Mouse (Mus musculus) erythroblast, adult 5-6 weeks (primary cell): ENCODE measurements at regions not wholly inside any gene's neighbourhood (a gene's known extent, or its start where the extent isn't known, plus 50 kb on each side); places are given as distances from the start of the nearest gene placed in this dataset.

ENCODE experiments used
- ATAC-seq: replicated peaks from 2 replicates; pipeline ENCODE4 v1.8.0; 2016; ENCODE audit warnings: moderate number of reproducible peaks, mild to moderate bottlenecking, moderate TSS enrichment, inconsistent platforms; ENCODE audit not compliant: poor library complexity, low FRiP score, severe bottlenecking

GRCm38 (mm10) chr16:29939869-29940707 is 124.1 kb upstream of the Hes1 start:
- no peak for ATAC-seq

DNA sequence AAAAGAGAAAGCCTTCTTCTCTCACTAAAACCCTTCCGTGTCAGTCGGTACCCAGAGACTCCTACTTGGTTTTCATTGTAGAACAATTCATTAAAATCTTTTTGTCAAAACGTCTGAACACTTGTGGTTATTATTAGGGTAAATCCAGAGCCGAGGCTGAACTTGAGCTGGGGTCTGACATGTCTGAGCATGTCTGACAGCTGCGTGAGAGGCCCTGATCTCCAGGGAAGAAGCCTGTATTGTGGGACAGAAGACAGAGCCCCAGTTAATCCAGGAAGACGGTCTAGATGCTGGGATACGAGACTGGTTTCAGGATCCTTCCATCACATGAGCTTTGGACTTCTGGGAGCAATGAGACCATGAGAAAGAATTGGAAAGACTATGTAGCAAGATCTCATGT is 122.1 kb upstream of the Hes1 start:
- ATAC-seq, result no peak

DNA sequence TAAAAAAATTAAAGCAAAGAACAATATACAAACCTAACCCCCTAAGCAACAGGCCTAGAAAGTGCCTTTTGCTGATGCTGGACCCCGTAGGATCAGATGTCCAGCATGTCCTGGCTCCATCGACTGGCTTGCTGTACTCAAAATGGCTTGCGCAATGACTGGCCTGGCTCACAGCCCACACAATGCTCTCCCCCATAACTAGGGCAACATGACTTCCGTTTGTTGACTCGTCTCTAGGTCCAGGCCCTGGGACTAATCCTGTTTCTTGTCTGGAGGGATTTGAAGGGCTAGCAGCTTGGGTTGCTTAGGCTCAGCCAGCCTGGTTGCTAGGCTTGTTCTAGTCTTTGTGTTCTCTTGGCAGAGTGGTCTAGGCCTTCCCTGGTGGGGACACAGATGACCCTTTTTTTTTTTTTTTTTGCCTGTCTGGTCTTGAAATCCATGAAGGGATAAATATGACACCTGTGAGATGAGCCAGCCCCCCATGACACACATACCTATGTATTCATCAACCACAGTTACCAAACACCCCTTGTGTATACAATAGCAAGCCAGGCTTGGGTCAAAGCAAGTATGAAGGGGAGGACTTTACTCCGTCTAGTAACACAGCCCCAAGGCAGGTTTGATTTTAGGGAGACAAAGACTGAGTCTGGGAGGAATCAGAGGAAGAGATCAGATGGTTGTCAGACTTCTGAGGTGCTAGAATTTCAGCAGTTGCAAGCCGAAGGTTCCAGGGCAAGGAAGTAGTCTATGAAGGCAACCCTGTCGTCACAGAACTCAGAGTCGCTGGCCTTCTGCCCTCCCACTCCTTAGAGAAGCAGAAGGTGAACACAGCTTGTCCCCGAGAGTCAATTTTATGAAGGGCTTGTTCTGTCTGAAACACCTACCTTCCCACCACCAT is 120.0 kb upstream of the Hes1 start:
- no peak for ATAC-seq

DNA sequence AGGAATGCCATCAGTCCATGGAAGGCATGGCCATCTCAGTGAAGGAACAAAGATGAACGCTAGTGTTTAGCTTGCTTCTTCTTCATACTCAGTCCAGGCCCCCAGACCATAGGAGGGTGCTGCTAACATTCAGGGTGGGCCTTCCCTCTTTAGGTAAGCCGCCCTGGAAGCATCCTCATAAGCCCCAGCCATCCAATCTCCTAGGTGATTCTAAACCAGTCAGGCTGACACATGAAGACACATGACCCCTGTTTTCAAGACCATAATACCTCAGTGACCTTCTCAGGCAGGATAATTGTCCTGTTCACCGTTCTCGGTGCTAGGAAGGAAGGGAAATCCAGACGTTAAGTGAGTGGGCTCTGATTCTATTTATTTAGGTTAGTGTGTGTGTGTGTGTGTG is 119.2 kb upstream of the Hes1 start:
- ATAC-seq, result no peak

- ATAC-seq, result no peak
Observed at GRCm38 (mm10) chr16:29945376-29945890, 118.8 kb upstream of the Hes1 start.

DNA sequence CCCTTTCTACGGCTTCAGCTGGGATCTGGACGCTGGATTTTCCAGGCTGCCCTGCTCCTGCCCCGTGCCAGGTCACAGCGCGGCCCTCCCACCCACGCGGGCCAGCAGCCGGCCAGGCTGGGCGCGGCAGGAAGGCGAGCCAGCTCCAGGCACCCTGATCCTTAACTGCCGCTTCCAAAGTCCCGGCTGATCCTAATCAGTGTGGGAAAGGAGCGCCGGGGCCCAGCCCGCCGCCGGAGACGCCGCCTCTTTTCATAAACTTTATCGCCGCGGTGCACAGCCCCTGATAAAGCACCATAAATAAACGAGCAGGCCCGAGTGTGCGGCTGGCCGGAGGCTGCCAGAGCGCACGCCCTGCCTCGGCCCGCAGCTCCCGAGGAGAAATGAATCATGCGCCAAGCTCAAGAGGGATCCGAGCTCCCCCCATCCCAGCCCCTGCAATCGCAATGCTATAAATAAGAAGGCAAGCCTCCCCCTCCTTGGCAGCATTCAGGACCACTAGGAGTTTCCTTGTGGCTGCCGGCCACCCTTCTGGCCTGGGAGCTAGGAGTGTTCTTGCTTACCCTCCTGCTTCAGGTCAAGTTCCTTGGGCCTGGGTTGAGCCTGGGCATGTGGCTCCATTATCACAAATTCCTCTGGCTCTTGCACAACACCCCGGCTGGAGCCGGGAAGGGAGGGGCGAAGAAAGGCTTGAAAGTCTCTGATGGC is 118.1 kb upstream of the Hes1 start:
- no peak for ATAC-seq

DNA sequence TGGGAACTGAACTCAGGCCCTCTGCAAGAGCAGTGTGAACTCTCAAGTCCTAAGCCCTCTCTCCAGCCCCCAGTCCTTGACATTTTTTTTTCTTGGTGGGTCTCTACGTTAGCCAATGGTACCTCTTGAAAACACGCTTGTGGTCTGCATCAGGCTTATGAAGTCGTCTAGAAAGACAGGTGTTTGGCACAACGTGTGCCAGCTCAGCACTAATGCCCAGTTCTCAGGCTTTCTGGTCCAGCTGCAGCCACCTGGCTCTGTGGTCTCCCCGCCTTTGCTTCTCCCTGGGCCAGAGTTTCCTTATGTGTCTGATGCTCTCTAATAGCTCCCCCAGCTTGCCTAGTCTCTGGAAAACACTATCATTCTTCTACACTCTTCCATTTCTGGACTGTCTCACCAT is 117.2 kb upstream of the Hes1 start:
- no peak for ATAC-seq

GRCm38 (mm10) chr16:29947670-29948069 is 116.5 kb upstream of the Hes1 start:
- no peak for ATAC-seq

- no peak for ATAC-seq
Observed at GRCm38 (mm10) chr16:29950136-29950535, 114.0 kb upstream of the Hes1 start.

DNA sequence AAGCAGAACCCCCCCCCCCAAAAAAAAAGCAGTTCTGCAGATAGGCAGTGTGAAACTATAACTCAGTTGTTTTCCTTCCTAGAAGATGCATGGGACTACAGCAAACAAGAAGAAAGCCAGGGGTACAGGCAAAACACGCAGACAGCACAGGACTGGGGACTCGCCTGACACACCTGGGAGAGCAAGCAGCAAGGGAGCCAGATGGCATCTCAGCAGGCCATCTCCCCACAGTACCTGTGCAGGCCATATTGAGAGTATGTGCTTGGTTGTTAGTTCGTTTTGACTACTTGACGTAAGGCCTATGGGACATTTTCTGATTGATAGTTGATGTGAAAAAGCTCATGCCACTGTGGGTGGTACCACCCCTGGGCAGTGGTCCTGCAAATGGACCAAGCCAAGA is 113.4 kb upstream of the Hes1 start:
- no peak for ATAC-seq

- no peak for ATAC-seq
Observed at GRCm38 (mm10) chr16:29954700-29955099, 109.5 kb upstream of the Hes1 start.

DNA sequence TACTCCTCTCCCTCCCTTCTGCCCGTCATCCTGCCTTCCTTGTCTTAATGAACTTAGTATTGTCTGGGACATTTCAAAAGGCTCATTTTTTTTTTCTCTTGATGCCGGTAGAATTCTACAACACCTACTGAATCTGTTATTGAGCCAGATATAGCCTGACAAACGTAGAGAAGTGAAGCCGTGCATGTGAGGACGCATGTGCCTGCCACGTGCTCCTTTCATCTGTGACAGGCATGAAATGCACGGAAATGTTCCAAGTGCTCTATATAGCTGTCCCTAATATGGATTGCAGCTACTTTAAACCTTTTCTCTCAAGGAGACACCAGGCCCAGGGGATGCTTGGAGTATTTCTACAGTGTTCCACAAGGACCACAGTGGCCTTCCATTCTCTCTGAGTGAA is 107.3 kb upstream of the Hes1 start:
- ATAC-seq, result no peak

- ATAC-seq, result no peak
Observed at GRCm38 (mm10) chr16:29959939-29960637, 104.1 kb upstream of the Hes1 start.

DNA sequence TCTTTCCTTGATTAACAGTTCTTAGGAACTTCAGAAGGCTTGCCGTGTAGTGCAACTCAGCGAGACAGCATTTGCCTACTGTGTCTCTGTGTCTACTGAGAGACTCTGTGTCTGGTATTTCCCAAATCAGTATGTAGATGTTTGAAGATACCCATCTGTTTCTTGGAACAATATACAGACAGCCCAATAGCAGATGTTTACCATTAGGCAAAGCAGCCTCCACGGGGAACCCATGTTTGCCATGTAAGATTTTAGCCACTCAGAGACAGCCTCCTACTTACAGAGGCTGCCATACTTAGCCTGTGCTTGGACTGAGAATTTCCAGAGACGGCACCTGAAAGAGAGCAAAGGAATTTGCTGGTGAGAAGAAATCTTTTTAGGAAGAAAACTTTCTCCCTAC is 100.9 kb upstream of the Hes1 start:
- no peak for ATAC-seq

DNA sequence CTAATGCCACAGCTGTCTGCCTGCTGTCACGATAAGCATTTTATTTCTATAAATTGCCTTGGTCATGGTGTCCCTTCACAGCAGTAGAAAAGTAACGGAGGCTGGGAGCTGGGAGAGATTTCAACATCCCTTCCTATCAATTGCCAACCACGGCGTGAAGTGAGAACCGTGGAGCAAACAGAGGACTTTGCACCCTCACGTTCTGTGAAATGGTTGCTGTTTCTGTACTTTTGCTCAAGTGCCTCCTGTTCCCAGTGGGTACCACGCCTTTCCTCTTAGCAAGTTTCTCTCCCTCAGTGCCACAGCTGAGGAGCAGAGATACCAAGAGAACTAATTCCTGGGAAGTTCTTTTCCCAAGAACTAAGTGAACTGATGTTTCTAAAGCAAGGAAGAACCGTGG is 99.6 kb upstream of the Hes1 start:
- ATAC-seq, result no peak

DNA sequence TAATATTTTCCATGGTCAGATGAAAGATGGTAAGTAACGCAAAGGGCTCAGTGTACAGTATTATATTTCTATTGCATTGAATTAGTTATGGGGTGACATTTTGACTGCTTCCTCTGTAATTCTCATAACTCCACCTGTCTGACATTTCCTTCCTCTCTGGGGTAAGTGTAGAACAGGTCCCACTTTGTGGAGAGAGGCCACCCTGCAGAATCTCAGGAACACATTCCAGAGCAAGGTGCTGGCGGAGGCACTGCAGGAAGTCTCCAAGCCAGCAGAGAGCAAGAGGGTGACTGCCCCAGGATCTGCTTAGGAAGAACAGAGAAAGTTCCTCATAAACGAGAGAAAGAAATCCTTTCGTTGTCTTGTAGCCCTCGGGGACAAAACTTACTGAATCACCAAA is 95.4 kb upstream of the Hes1 start:
- no peak for ATAC-seq

DNA sequence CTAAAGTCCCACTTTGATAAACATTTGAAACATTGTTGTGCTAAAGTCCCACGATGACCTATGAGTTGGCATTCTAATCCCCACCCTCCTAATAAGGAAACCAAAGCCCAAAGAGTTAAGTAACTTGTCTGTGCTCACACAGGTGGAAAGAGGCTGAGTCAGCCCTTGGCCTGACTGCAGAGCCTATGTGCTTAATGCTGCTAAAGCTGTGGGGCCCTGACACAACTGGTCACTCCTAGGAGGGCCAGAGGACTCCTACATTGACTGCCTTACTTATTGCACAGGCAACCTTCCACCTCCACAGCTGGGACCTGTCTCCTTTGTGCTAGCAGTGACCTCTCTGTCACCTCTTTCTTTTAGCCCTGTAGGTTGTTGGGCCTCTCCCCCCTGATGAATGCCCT is 91.4 kb upstream of the Hes1 start:
- ATAC-seq, result no peak

- ATAC-seq, result no peak
Observed at GRCm38 (mm10) chr16:29973250-29973649, 90.9 kb upstream of the Hes1 start.

DNA sequence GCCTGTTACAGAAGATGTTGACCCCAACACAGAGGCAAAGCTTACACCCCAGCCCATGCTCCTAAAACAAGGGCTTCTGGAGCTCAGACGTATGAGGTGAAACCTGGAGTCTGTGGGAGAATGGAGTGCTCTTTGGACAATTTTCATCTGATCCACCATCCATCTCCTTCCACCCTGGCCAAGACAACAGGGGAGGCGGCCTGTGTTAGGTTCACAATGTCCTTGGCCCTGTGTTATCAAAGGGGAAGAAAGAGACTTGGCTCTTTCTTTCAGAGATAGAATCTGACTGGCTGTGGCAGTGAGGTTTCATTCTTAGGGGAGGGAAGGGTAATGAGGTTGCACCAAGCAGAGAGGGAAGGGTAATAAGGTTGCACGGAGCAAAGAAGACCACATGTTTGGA is 88.4 kb upstream of the Hes1 start:
- ATAC-seq, result no peak

DNA sequence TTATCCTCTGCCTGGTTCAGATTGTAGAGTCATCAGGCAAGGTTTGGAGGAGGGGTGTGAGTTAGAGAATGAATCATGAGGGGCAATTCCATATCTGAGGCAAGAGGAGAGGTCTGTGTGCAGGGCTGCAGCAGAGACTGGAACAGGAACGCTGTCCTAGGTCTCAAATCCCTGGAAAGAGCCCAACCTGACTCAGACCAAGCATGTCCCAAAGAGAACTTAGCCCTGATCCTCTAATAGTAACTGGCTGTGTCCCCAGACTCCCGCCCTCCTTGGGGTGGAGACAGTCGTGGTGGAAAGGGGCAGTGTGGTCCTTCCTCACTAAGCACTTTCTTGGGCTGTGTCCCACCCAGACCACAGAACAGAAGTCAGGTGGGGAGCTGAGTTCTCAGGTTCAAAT is 87.2 kb upstream of the Hes1 start:
- ATAC-seq, result no peak
